Mouse (Mus musculus): ENCODE measurements around the gene D430041D05Rik. TPM values are rescaled to one million over a fixed set of nuclear protein-coding genes. Genes with fewer than 3 reads are reported as not detected.

D430041D05Rik gene
- polyA plus RNA-seq, 1 experiment from 2014 or later, result 0.25 TPM

DNA sequence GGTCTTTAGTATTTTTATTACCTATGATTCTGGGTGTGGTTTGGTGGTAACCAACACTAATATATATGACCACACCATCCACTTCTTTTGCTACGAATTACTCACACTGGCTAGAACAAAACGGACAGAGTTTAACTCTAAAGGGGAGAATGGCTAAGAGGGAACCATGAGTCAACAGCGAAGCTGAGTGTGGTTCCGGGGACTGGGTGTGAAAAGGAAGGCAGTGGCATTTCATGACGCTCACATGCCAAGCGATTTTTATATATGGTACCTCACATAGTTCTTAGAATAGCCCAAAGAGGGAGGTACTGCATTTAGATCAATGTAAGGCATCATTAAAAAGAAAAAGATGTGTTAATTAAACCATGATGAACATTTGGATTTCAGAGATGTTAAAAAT is 79.6 kb downstream of the D430041D05Rik start:
- Histone ChIP-seq H3K9me3 (no peaks in the 10 kb centered on the region), H3K4me3 (replicated peaks) (no peak overlapping the region), H3K4me1 (replicated peaks) (no peaks in the 10 kb centered on the region), H3K36me3 (no peaks in the 10 kb centered on the region), H3K27me3 (replicated peaks) (no peaks in the 10 kb centered on the region), H3K27ac (no peak overlapping the region), H3K4me2 (replicated peaks) (no peak overlapping the region), H3K9ac (no peak overlapping the region)
- no peak for ATAC-seq
- 81% methylated on average over 6 of the region's 6 CpGs for WGBS

DNA sequence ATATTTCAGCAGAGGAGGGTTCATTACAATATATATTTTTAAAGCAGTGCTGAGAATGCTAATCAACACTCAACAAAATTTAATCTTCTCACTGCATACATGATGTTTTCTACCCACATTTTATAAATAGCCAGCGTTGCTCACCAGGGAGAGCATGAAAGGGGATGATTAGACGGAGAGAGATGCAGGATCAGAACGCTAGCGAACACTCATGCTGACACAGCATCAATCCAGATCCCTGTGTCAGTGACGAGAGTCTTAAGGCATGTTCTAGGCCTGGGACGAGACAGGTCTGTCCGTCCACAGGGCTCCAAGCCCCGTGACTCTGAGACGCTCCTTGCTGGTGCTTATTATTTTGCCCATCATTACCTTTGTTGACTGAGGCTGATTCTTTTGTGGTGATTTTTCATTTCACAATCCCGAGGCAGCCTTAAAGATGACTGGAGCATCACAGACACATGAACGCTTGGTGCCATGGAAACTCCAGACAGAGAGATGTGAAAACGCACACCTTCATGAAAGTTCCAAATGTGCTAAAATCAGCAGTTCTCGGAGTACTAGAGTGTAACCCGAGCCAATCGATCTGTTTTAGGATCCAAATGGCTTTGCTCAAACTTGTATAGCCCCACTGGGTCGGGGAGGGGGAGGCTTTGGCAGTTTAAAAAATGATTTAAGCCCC is 83.6 kb downstream of the D430041D05Rik start:
- 73% methylated on average over 16 of the region's 16 CpGs for WGBS
- Histone ChIP-seq H3K27ac (no peak overlapping the region), H3K4me1 (replicated peaks) (no peaks in the 10 kb centered on the region), H3K9me3 (no peaks in the 10 kb centered on the region), H3K27me3 (replicated peaks) (no peaks in the 10 kb centered on the region), H3K36me3 (no peaks in the 10 kb centered on the region), H3K9ac (no peak overlapping the region), H3K4me2 (replicated peaks) (no peak overlapping the region), H3K4me3 (replicated peaks) (no peak overlapping the region)
- no peak for ATAC-seq

DNA sequence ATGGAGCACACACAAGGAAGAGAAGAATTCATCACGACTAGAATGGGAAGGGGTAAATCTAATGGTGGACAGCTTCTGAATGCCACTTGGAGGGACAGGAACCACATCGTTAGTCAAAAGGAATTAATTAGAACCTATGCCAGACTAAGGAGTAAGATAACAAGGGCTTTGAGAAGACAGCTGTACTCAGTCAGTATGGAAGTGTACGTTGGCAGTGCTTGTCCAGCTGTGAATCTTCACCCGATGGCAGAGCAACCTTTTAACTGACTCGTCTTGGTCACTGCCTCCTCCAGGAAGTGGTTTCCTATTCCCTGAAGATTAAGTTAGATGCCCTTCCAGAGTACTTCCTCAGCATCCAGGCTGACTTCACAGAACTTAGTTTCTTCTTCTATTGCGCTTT is 87.0 kb downstream of the D430041D05Rik start:
- no peak overlapping the region for H3K4me2 ChIP-seq (replicated peaks)
- no peak overlapping the region for H3K9ac ChIP-seq
- H3K4me1 ChIP-seq (replicated peaks), result no peaks in the 10 kb centered on the region
- no peak for ATAC-seq
- H3K36me3 ChIP-seq, result no peaks in the 10 kb centered on the region
- WGBS, result 65% methylated on average over 6 of the region's 6 CpGs
- H3K27ac ChIP-seq, result no peak overlapping the region
- H3K9me3 ChIP-seq, result no peaks in the 10 kb centered on the region
- no peak overlapping the region for H3K4me3 ChIP-seq (replicated peaks)
- no peaks in the 10 kb centered on the region for H3K27me3 ChIP-seq (replicated peaks)

DNA sequence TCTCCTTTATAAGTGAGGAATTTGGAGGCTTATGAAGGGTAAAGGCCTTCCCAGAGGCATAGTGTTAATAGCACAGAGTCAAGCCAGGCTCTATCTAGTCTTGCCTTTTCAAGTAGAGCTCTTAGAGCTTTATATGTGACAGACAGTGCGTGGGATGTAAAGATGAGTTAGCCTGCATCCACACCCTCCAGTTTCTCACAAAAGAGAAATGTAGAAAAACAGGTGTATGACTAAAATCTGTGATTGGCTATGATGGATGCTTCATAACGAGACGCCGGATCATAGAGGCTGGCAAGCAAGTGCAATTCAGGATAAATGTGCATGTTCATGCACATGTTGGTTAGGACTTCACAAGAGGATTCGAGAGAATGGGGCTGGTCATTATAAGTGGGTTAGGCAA is 87.5 kb downstream of the D430041D05Rik start:
- no peaks in the 10 kb centered on the region for H3K27me3 ChIP-seq (replicated peaks)
- H3K9ac ChIP-seq, result no peak overlapping the region
- no peak overlapping the region for H3K4me3 ChIP-seq (replicated peaks)
- no peaks in the 10 kb centered on the region for H3K9me3 ChIP-seq
- WGBS, result 81% methylated on average over 5 of the region's 5 CpGs
- no peak overlapping the region for H3K27ac ChIP-seq
- H3K4me1 ChIP-seq (replicated peaks), result no peaks in the 10 kb centered on the region
- no peaks in the 10 kb centered on the region for H3K36me3 ChIP-seq
- ATAC-seq, result no peak
- H3K4me2 ChIP-seq (replicated peaks), result no peak overlapping the region

DNA sequence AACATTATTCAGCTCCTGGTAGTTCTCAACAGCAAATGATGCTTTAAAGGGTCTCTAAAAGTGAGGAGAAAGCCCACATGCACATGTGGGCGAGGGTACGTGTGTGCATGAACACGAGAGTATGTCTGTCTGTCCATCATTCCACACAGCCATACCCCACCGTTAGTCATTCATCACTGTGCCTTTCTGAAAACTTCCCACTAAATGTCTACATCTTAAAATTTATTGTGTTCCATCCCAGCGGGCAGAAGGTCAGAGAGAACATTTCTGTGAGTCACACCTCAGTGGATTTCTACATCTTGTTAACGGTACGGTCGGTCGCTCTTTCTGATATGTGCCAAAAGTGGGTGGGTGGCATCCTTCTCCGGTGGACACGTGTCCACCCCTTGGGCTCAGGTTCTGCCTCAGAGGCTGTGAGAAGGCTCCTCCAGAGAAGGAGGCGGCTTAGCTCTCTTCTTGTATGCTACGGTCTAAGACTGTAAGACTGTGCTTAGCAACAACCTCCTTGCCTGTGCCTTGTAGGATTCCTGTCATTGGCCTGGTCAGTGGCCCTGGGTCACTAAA is 90.7 kb downstream of the D430041D05Rik start:
- H3K9ac ChIP-seq, result no peak overlapping the region
- H3K4me3 ChIP-seq (replicated peaks), result no peak overlapping the region
- ATAC-seq, result no peak
- no peaks in the 10 kb centered on the region for H3K4me1 ChIP-seq (replicated peaks)
- no peaks in the 10 kb centered on the region for H3K36me3 ChIP-seq
- H3K9me3 ChIP-seq, result no peaks in the 10 kb centered on the region
- no peaks in the 10 kb centered on the region for H3K27me3 ChIP-seq (replicated peaks)
- WGBS, result 90% methylated on average over 13 of the region's 13 CpGs
- no peak overlapping the region for H3K4me2 ChIP-seq (replicated peaks)
- no peak overlapping the region for H3K27ac ChIP-seq

DNA sequence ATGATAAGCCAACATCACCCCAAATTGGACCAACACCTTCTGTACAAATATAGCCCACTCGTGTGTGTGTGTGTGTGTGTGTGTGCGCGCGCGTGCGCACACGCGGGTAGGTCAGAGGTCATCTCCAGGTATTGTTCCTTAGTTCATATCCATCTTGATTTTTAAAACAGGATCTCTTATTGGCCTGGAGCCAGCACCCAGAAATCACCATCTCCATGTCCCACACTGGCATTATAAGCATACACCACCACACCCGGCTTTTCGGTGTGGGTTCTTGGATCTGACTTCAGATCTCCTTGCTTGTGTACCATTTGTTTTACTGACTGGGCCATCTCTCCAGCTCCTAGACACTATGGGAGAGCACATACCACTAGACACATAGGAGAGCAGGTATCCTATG is 91.4 kb downstream of the D430041D05Rik start:
- ATAC-seq, result no peak
- H3K4me1 ChIP-seq (replicated peaks), result no peaks in the 10 kb centered on the region
- H3K27ac ChIP-seq, result no peak overlapping the region
- 91% methylated on average over 10 of the region's 10 CpGs for WGBS
- no peak overlapping the region for H3K4me3 ChIP-seq (replicated peaks)
- H3K27me3 ChIP-seq (replicated peaks), result no peaks in the 10 kb centered on the region
- no peak overlapping the region for H3K4me2 ChIP-seq (replicated peaks)
- no peaks in the 10 kb centered on the region for H3K36me3 ChIP-seq
- H3K9me3 ChIP-seq, result no peaks in the 10 kb centered on the region
- no peak overlapping the region for H3K9ac ChIP-seq

DNA sequence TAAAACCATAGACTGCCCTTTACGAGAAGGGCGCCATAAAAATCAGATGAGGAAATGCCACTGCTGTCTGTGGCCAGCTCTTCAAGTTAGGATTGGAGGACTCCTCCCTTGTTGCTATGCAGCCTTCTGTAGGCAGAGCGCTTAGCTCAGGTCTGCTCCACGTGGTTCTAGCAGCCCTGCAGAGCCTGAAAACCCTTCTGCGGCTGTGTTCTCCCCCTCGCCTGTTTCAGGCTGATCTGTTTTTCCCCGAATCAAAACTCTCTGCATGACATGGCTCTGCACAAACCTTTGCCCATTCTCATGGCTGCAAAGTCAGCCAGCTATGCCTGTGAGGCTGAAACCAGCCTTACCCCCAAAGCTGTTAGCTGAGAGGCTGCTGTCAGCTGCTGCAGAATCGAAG is 91.9 kb downstream of the D430041D05Rik start:
- Histone ChIP-seq H3K9me3 (no peaks in the 10 kb centered on the region), H3K4me3 (replicated peaks) (no peak overlapping the region), H3K9ac (no peak overlapping the region), H3K27ac (no peak overlapping the region), H3K36me3 (no peaks in the 10 kb centered on the region), H3K4me1 (replicated peaks) (no peaks in the 10 kb centered on the region), H3K27me3 (replicated peaks) (no peaks in the 10 kb centered on the region), H3K4me2 (replicated peaks) (no peak overlapping the region)
- WGBS, result 34% methylated on average over 8 of the region's 8 CpGs
- peak; percentile 75; the same call in 1 of the 2 replicates for ATAC-seq

DNA sequence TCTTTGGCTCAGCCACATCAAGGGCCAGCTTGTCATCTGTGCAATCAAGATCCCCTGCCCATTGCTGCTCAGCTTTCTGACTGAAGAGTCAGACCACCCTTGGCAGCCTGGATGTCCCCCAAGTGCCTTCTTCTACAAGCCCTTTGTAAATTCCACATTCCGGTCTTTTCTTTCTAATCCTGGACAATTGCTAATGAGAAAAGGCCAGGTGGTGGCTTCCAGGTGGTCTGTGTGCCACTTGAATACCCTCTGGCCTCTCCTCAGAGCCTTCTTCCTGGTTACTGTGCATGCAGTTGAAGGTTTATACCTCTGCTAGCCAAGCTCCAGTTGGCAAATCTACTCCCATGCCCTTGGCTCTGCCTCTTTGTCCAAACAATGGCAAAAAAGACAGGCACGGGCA is 92.6 kb downstream of the D430041D05Rik start:
- H3K4me3 ChIP-seq (replicated peaks), result no peak overlapping the region
- H3K4me1 ChIP-seq (replicated peaks), result no peaks in the 10 kb centered on the region
- H3K9ac ChIP-seq, result no peak overlapping the region
- WGBS, result 85% methylated on average over 2 of the region's 2 CpGs
- H3K9me3 ChIP-seq, result no peaks in the 10 kb centered on the region
- no peaks in the 10 kb centered on the region for H3K27me3 ChIP-seq (replicated peaks)
- H3K27ac ChIP-seq, result no peak overlapping the region
- no peak for ATAC-seq
- H3K36me3 ChIP-seq, result no peaks in the 10 kb centered on the region
- H3K4me2 ChIP-seq (replicated peaks), result no peak overlapping the region

DNA sequence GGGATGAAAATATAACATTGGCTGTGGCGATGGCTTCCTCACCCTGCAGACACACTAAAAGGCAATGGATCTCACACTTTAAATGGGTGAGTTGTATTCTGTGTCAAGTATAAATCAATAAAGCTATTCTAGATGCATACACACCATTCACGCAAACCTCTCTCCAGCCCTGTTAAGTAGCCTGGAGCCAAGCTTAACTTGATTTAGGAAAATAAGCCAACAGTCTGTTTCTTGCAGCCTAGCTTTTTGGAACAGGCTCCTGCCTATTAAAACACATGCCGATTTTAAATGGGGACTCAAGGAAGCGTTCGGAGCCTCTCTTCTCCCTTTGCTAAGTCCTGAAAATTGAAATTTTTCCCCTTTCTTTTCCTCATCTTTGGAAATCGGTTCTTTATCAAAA is 93.2 kb downstream of the D430041D05Rik start:
- no peak overlapping the region for H3K4me3 ChIP-seq (replicated peaks)
- no peaks in the 10 kb centered on the region for H3K27me3 ChIP-seq (replicated peaks)
- no peaks in the 10 kb centered on the region for H3K36me3 ChIP-seq
- no peak for ATAC-seq
- H3K27ac ChIP-seq, result no peak overlapping the region
- no peaks in the 10 kb centered on the region for H3K4me1 ChIP-seq (replicated peaks)
- 81% methylated on average over 6 of the region's 6 CpGs for WGBS
- H3K4me2 ChIP-seq (replicated peaks), result no peak overlapping the region
- no peaks in the 10 kb centered on the region for H3K9me3 ChIP-seq
- H3K9ac ChIP-seq, result no peak overlapping the region

DNA sequence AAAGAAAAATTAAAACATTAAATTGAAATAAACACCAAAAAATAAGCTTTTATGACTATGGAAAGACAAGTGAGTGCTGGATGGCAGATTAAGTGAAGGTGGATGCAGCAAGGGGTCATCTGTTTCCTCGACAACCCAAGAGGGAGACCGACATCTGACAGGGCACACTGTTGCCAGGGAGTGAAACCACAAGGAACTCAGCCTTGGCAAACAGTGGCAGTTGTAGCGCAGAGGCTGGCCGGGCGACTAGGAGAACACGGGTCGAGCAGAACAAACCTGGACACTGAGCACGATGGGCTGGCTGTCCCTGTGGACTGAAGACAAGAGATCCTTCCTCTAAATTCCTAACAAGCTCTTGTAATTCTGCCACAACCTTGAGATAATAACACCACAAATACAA is 94.3 kb downstream of the D430041D05Rik start:
- 79% methylated on average over 8 of the region's 8 CpGs for WGBS
- Histone ChIP-seq H3K36me3 (no peaks in the 10 kb centered on the region), H3K27me3 (replicated peaks) (no peaks in the 10 kb centered on the region), H3K27ac (no peak overlapping the region), H3K4me2 (replicated peaks) (no peak overlapping the region), H3K4me3 (replicated peaks) (no peak overlapping the region), H3K4me1 (replicated peaks) (no peaks in the 10 kb centered on the region), H3K9me3 (no peaks in the 10 kb centered on the region), H3K9ac (no peak overlapping the region)
- ATAC-seq, result no peak

DNA sequence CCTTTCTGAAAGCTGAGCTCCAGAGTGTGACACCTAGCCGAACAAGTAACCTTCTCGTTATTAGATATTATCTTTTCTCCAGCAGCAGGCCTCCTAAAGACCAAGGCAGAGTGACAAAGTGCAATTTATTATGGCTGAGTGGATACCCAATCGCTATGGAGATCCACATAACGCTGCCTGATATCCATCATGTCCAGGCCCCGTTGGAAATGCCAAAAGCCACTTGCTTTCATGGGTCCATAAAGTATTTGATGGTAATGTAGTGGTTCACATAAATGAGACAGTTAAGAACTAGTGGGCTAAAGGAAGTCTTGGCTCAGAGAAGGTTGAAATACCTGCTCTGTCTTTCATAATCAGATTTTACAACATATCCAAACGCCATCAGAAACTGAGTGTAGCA is 97.6 kb downstream of the D430041D05Rik start:
- H3K4me3 ChIP-seq (replicated peaks), result no peak overlapping the region
- WGBS, result 75% methylated on average over 6 of the region's 6 CpGs
- H3K4me1 ChIP-seq (replicated peaks), result no peaks in the 10 kb centered on the region
- no peaks in the 10 kb centered on the region for H3K9me3 ChIP-seq
- no peak overlapping the region for H3K27ac ChIP-seq
- H3K4me2 ChIP-seq (replicated peaks), result no peak overlapping the region
- H3K27me3 ChIP-seq (replicated peaks), result no peaks in the 10 kb centered on the region
- no peaks in the 10 kb centered on the region for H3K36me3 ChIP-seq
- ATAC-seq, result no peak
- H3K9ac ChIP-seq, result no peak overlapping the region

DNA sequence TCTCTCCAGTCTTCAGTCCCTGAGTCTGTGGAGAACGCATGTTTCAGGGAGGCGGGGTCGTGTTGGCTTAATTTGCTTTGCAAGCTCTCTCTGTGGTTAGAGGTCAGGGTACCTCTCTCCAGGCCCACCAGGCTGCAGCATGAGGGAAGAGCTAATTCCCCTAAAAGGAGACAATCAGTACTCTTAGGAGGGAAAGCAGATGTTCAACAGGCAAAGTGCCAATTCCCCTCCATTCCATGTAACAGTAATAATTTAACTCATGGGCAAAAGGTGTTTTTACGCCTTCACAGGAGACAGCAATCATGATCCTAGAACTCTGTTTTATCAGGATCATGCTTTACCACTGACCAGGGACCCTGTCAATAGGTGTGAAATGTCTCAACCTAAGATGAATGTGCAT is 103.7 kb downstream of the D430041D05Rik start:
- WGBS, result 36% methylated on average over 4 of the region's 4 CpGs
- no peaks in the 10 kb centered on the region for H3K27me3 ChIP-seq (replicated peaks)
- H3K9ac ChIP-seq, result no peak overlapping the region
- no peaks in the 10 kb centered on the region for H3K36me3 ChIP-seq
- no peaks in the 10 kb centered on the region for H3K4me1 ChIP-seq (replicated peaks)
- no peak overlapping the region for H3K4me3 ChIP-seq (replicated peaks)
- H3K9me3 ChIP-seq, result no peaks in the 10 kb centered on the region
- H3K27ac ChIP-seq, result no peak overlapping the region
- no peak for ATAC-seq
- no peak overlapping the region for H3K4me2 ChIP-seq (replicated peaks)

DNA sequence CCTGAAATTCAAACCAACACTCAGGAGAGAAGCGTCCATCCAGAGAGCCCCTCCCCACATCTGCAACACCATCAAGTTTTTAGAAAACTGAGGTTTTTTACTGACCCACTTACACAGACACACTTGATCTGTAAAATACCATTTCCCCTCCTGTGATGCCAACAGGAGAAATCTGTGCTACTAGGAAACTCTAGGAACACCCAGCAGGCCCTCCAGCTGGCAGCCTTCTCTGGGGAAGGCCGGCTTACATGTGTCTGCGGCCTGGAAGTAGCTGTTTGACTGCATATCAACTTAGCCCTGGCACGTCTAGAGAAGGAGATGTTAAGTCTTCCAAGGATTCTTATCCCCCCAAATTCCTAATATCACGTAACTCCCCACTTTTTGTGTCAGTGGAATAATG is 105.1 kb downstream of the D430041D05Rik start:
- H3K9me3 ChIP-seq, result no peaks in the 10 kb centered on the region
- 73% methylated on average over 5 of the region's 5 CpGs for WGBS
- no peaks in the 10 kb centered on the region for H3K36me3 ChIP-seq
- H3K27ac ChIP-seq, result no peak overlapping the region
- H3K4me1 ChIP-seq (replicated peaks), result no peaks in the 10 kb centered on the region
- H3K4me2 ChIP-seq (replicated peaks), result no peak overlapping the region
- H3K4me3 ChIP-seq (replicated peaks), result no peak overlapping the region
- no peak overlapping the region for H3K9ac ChIP-seq
- no peaks in the 10 kb centered on the region for H3K27me3 ChIP-seq (replicated peaks)
- ATAC-seq, result no peak
